Mouse (Mus musculus) stomach, postnatal 0 days (tissue): ENCODE data around the gene Acot13.

Experiments
- CTCF ChIP-seq: IDR thresholded peaks from 2 replicates; pipeline ENCODE4 v1.5.1; 2016; ENCODE audit warnings: antibody characterized with exemption, low read depth, mild to moderate bottlenecking, moderate library complexity
- EP300 ChIP-seq: optimal IDR thresholded peaks from 2 replicates; pipeline ENCODE3; 2016; ENCODE audit warnings: antibody characterized with exemption

- no peak for TF ChIP-seq CTCF
- no peak for TF ChIP-seq EP300
These were observed 48.9 kb upstream of the Acot13 start for GRCm38 (mm10) chr13:24880208-24880607.
